Mouse (Mus musculus): ENCODE measurements around the gene Dppa3.

DNA sequence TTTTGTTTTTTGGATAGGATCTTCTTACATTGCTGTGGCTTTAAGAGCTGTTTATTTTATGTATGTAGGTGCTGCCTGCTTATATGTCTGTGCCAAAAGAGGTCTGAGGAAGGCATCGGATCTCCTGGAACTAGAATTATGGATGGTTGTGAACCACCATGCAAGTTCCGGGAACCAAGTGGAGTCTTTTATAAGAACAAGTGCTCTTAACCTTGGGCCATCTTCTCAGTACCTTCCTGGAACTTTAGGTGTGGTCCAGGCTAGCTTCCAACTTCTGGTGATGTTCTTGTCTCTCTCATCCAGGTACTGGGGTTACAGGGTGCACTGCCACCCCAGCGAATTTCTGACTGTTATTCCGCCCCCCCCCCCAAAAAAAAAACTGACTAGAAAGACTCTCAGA is 13.8 kb upstream of the Dppa3 start:
- TF ChIP-seq CTCF (IDR thresholded peaks at IDR 0.05; ENCODE audit: control insufficient read depth, insufficient read depth, low read length) (no peak), POLR2A (IDR thresholded peaks at IDR 0.05; ENCODE audit: borderline replicate concordance, control insufficient read depth, low read depth, low read length) (no peak)

Data from bone marrow, adult 2 months (tissue).